Mouse (Mus musculus) spleen, postnatal 36 days (tissue): ENCODE measurements around the gene Rce1.

Experiments
- DNase-seq, 2 experiments: peaks; one replicate each; pipeline ENCODE4 v3.0.0; 2022; ENCODE audit warnings: low spot score in 2 of 2, mixed read lengths in 1 of 2

Rce1 gene

DNA sequence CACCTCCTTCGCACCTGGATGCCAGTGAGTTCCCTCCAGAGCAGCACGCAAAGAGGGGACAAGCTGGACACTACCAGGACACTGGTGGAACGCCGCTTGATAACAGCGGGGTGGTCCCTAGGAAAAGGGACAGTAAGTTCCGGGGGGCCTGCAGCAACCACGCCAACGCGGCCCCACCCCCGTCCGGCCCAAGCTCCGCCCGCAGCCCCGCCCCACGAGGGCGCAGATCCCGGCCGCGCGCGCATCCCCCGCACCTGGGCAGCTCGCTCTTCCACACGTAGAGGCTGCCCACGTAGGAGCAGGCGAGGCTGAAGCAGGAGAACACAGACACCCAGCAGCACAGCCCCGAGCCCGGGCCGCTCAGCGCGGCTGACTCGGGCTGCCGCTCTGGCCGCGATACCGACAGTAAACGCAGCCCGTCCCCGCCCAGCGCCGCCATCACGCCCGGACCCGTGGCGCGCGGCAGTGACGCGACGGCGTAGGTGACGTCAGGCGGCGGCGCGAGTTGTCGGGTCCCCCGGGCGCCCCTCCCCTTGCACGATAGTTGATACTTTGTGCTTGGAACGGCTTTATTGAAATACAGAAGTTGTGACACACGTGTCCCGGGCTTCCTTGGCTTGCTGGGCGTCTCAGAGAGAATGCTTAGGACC is at the start of gene Rce1:
Gene Rce1 (minus strand): TSS at position 463 of the 650 bp plus-strand sequence.
- peak; percentile 84 to 88 for DNase-seq

DNA sequence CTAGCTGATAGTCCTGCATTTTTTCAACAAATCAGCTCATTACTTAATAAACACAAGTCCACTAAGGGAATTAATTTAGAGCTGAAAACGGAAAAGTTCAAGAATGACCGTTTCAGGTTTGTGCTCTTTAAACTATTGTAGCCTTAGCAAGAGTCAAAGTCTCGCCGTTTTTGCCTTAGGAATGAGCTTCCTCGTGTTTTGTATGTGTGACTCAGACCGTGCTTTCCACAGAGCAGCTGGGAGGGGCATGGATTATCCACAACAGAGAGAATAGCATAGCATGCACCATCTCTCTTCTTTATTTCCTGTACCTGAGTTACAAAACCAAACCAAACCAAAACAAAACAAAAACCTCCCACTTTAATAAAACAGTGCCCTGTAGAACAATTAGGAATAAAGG is 47.0 kb upstream of the Rce1 start:
- no peak for DNase-seq

DNA sequence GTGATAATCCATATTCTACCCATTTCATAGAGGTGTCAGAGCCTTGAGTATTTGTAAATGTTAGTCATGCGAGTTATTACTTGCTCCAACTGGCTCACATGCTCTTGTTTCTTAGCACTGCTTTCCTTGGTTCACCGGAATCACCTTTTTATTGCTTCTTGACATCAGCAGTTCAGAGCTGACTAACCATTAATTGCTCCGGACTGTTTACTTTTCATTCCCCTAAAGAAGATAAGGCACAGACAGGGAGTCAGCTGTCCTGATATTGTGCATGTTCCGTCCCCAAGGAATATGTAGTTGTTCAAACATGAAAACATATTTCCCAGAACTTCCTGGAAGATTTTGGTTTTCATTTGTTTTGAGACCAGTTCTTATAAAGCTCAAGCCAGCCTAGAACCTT is 45.3 kb upstream of the Rce1 start:
- DNase-seq: no peak

DNA sequence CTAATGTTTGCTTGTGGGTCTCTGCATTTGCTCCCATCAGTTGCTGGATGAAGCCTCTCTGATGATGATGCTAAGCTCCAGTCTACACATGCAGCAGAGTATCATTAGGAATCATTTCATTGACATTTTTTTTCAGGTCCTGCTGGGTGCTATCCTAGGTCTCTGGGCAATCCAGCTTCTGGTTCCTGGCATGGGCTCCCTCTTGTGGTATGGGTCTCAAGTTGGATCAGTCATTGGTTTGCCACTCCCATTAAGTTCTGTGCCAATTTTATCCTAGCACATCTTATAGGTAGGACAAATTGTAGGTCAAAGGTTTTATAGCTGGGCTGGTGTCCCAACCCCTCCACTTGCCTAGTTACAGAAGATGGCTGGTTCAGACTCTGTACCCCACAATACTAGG is 41.4 kb upstream of the Rce1 start:
- DNase-seq: no peak

DNA sequence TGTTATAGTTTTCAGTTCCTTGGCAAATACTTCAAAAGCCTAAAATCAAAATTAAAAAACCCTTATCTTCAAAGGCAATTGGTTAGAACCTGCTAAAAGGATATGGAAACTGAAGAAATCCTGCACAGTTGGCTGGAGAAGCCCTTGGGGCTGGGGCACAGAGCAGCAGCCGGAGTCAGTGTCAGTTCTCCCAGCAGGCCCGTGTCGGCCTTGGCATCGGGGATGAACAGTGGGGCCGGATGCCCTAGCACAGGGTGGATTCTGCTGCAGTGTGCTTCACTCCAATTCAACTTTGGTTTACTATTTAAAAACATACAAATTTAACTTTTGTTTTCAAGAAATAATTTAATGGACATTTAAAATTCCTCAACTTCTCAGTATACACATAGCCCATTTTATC is 32.7 kb upstream of the Rce1 start:
- DNase-seq: no peak

DNA sequence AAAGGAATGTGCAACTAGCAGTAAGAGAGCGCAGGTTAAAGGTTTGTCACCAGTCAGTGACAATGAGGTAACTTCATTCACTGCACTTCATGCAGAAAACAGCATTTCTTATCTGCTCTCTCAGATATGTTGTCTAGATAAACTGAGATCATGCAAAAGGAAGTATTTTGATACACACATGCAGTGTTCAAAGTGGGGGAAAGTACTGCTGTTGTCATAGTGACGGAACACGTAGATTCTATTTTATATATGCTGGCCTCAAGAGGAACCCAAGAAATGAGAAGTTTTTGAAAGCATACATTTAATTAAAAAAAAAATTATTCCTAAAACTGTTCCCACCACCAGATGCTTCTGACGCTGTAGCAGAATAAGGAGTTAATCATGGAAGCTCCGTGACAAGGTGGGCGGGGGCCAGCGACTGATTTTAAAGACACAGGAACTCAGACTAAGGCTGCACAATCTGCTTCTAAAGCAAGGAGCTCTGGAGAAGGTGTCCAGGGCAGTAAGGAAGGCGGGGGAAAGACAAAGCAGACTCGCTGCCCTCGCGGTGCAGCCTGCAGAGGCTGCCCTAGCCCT is 21.6 kb upstream of the Rce1 start:
- DNase-seq: no peak

DNA sequence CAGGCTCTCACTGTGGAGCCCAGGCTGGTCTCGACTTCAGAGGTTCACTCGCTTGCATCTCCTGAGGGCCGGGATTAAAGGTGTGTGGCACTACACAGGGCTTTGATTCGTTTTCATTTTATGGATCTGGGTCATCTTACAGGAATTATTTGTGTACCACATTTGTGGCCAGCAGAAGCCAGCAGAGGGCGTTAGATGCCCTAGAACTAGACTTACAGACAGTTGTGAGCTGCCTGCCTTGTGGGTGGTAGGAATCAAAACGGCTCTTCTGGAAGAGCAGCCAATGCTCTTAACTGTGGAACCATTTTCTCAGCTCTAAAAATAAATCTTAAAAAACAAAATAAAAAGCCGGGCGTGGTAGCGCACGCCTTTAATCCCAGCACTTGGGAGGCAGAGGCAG is 18.8 kb upstream of the Rce1 start:
- DNase-seq: no peak

DNA sequence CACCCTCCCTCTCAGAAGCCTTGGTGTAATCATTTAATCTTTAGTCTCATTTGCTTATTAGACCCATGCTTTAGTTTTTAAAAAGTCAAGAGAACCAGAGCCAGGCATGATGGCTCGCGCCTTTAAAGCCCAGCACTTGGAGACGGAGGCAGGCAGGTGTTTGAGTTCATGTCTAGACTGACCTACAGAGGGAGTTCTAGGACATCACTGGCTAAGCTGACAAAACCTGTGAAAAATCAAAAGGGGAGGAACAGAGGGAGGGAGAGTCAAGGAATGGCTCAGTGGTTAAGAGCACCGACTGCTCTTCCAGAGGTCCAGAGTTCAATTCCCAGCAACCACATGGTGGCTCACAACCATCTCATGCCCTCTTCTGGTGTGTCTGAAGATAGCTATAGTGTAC is 10.5 kb upstream of the Rce1 start:
- no peak for DNase-seq

DNA sequence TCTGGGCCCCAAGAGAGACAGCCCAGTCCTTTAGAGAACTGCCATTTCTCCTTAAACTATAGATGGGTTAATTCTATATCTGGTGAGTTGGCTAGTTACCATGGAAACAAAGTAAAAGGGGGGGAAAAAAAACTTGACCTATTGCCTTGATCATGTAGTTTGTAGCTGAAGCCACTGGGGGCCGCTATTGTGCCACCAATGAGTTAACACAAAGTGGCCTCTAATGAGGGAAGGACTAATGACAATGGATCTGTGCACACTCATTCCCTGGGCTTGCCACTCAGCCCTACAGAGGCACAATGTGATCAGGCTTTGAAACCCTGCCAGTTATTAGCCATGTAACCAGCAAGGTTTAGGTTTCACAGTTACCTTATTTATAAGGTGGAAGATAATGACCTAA is 3.4 kb upstream of the Rce1 start:
- DNase-seq: peak; percentile 22 to 59

DNA sequence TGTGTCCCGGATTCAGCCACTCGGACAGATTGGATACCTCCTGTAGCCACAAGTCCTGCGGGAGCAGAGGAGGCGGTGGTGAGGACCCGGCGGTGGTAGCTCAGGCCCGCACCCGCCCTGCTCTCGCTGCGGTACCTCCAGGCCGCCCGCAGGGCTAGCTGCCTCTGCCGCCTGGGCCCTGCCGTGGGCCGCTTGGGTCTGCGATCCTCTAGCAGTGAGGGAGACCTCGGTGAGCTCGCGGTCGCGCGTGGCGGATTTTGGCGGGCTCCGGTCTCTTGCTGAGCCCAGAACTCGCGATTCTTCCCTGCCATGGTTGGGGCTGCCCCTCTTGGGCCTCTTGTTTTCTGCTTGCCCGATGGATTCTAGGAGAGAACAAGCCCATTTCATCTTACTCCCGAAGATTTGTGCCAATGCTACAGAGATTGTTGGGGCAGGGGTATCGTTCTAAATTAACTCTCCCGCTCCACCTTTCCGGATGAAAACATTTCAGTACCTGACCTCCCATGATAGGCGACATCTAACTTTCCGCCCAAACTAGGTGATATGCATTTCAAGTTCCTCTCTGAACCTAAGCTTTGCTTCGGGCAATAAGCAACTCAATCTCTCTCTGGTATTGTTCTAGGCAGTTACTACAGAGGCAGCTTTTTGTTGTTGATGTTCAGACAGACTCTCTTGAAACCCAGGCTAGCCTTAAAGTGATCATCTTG is 541 bp upstream of the Rce1 start:
- no peak for DNase-seq

DNA sequence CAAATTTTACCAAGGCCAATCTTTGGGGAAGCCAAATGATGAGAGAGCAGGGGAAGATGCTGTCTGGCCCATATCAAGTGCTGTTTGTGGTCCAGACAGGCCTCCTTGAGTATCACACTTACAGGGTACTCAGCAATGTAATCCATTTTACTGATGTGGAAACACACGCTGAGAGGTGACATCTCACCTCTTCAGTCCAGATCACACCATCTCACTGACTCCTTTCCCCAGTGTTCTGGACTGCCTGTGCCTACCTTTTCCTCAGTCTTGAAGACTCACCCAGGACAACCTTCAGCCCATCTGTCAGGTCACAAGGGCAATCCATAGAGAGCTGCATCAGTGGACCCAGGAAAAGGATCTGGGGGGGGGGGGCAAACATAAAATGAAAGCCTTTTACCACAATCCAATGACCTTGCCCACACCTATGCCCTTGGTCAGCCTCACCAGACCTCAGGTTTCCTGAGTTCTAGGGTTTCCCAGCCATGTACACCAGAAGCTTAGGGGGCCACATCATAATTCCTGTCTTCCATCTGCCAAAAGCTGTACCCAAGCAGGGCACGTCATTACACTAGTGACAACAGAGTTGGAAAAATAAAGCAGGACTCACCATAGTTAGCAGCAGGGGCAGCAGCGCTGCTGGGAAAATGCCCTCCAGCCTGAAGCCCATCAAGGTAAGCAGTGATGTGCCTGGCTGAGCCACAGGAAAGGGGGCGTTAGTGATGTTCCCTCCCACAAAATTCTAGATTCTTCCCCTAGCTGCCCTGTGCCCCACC is 849 bp downstream of the Rce1 start:
- DNase-seq: no peak

DNA sequence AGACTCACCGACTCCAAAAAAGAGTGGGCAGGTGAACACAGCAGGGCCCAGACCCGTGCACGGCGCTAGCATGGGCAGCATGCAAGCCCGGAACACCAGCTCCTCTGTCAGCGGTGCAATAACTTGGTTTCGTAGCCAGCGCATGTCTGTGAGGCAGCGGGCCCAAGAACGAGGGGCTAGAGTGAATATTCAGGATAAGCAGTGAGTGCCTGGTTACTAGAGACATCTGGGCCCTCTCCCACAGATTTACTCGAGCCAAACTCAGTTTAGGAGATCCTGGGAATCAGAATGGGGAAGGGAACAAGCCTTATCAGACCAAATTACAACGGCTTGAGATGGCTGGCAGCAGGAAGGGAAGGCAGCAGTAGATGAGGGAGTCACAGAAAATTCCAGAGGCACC is 1.4 kb downstream of the Rce1 start:
- DNase-seq: no peak

DNA sequence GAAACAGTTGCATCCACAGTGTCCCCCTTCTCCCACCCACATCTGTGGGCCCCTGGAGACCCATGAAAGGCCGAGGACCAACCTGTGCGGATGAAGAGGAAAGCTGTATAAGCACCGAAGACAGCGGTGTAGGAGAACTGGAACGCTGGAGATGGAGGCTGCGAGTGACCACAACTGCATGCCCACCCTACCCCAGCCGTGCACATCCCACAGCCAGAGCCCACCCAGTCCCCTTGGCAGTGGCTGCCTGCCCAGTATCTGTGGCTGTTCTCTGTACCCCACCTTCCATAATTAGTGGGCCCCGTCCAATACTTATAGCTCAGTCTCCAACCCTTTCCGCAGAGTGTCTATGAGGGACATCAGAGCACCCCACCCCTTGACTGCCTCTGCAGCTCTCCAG is 2.0 kb downstream of the Rce1 start:
- no peak for DNase-seq

DNA sequence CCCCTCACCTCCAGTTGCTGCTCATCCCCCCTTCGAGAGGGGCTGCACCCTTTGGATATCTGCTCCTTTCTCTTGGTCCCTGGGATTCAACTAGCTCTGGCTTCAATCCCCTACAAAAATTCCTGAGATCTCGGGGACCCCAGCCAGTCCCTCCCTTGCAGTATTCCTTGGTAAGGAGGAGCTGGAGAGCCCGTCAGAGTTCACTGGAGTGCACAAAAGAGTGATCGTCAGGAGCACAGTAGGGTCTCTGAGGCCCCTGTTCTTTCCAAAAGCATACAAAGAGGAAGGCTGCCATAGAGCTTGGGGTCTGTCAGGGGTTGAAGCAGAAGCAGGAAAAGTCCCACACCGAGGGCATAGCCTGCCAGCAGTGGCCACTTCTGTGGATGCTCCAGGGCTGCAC is 2.7 kb downstream of the Rce1 start:
- no peak for DNase-seq

DNA sequence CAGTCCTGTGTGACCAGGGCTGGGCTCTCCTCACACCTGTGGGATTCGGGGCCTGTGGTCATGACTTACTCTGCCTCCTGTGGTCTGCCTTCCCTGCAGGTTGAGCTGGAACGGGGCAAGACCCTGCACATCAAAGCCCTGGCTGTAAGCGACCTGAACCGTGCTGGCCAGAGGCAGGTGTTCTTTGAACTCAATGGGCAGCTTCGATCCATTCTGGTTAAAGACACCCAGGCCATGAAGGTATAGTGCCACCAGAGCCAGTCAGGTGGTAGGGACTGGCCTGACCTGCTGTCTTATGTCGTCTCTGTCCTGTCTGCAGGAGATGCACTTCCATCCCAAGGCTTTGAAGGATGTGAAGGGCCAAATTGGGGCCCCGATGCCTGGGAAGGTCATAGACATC is 4.7 kb downstream of the Rce1 start:
- DNase-seq: no peak

DNA sequence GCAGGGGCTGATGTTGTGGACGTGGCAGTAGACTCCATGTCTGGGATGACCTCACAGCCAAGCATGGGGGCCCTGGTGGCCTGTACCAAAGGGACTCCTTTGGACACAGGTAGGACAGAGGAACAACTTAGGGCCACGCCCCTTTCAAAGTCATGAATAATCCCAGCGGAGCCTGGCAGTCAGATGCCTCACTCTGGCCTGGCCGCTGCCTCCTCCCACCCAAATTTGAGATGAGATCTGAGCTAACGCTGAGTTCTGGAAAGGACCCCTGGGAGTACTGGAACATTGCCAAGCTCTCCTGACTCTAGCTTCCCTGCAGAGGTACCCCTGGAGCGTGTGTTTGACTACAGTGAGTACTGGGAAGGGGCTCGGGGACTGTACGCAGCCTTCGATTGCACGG is 6.0 kb downstream of the Rce1 start:
- DNase-seq: no peak

DNA sequence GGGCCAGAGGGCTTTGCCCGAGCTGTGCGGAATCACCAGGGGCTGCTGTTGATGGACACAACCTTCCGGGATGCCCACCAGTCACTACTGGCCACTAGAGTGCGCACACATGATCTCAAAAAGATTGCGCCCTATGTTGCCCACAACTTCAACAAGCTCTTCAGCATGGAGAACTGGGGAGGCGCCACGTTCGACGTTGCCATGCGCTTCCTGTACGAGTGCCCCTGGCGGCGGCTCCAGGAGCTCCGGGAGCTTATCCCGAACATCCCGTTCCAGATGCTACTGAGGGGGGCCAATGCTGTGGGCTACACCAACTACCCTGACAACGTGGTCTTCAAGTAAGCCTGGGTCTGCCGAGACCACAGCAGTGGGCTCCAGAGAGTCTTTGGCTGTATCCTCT is 7.3 kb downstream of the Rce1 start:
- no peak for DNase-seq

DNA sequence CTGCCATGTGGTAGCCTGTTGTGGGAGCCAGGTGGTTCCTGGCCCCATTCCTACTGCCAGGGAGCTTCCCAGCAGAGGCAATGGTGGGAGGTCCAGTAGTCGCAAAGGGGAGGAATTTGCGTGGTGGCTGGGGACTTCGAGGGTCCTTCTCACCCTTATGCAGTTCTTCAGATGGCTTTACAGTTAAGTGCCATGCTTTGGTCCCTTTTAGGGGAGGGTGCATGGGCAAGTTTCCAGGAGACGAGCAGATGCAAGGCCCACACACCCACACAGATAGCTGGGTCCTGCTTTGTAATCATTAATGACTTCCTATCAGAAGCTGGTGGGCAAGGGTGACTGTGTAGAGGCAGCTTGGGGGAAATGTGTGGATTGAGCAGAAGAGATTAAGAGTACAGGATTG is 8.9 kb downstream of the Rce1 start:
- no peak for DNase-seq

DNA sequence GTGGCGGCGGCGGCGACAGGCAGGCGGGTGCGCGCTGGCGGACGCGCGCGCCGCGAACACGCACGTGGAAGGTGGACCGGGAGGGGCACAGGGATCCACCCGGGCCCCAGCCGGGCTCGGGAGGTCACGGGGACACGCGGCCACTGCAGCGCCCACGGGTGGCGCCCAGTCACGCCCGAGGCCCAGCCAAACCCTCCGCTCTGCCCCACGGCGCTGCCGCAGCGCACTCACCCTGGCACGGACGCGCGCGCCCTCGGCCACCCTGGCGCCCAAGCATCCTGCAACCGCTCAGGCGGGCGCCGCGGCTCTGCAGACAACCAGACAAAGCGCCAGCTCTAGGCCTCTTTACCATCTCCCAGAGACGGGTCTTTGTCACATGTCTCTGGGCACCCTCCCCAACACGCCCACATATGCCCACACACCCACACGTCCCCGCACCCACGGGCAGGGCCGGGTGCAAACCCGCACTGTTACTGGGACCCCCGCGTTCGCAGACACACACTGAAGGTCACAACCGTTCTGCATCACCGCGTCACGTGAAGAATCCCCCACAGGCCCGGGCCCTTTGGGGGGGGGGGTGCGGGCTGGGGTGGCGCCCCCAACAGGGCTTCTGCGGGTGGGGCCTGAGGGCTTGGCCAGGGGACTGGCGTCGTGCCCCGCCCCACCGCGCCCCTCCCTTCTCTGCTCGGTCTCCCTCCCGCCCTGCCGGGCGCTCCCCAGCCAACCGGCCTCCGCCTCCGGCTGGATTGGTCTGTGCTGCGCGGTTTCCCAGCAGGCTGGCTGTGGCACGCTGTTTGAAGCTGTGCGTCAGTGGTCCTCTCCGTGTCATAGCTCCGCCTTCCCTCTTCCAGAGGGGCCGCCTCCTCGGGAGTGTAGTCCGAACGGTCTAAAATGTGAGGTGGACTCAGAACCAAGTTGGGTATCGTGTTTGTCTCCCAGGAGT is 10.0 kb downstream of the Rce1 start, which contains the start of gene Lrfn4:
Gene Lrfn4 (minus strand): TSS at position 517 of the 943 bp plus-strand sequence.
- DNase-seq: peak; percentile 43 to 49

DNA sequence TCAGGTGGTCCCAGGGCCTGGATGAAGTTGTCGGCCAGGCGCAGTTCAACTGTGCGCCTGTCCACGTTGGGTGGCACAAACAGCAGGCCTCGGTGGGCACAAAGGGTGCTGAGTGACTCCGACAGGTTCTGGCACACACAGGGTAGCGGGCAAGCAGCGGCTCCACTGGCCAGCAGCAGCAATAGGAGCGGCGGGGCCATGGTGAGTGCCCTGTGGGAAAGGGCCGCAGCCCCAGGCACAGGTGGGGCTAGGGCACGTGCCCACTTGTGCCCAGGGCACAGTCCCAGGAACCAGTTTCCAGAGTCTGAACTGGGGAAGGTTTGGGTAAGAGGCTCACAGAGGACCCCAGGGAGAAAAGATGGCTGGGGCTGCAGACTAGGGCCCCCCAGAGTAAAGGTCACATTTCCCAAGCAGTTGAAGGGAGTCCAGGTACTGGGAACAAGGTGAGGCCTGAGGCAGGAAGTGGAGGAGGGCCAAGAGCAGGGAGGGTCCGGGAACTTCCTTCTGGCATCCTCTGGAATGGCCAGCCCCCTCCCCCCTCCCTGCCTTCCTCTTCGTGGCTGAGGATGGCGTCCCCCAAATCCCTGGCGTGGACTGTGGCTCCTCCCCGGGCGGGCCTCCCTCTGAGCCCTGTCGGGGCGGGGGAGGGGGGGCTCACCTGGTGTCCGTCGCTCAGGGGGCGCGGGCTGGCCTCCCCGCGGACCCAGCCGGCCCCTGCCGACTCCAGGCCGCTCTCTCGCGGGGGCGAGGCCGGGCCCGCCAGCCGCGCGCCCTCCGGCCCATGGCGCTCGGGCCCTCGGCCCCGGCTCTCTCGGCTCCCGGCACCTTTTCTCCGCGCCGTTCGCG is 10.9 kb downstream of the Rce1 start:
- no peak for DNase-seq
